8 mouse cellular contexts compared by ENCODE assay signal in genomic region chr1:66817865-66818315, GRCm38 (mm10). TPM values are rescaled to one million over a fixed set of nuclear protein-coding genes. Genes with fewer than 3 reads are reported as not detected.
DNase-seq lines count a peak whose midpoint lies in the region; ATAC-seq and TF ChIP-seq lines count a peak whose summit lies in the region.

No protein-coding gene starts in this region.

- TF ChIP-seq POLR2A in kidney, adult 2 months (IDR thresholded peaks at IDR 0.05; ENCODE audit: low read depth, low read length): no peak
- no peak for TF ChIP-seq POLR2A in embryonic fibroblast, embryonic 13.5 days (IDR thresholded peaks at IDR 0.05; ENCODE audit: low read depth, low read length)
- no peak for TF ChIP-seq POLR2A in limb, embryonic 14.5 days (IDR thresholded peaks at IDR 0.05; ENCODE audit: borderline replicate concordance, extremely low read depth, insufficient read depth, insufficient read length)
- no peak for TF ChIP-seq POLR2A in small intestine, adult 2 months (IDR thresholded peaks at IDR 0.05; ENCODE audit: low read depth, low read length)

- 1% methylated on average over 20 of the region's 20 CpGs for WGBS in kidney, adult 2 months
- WGBS in limb, embryonic 14.5 days: under 1% methylated on average over 20 of the region's 20 CpGs
- WGBS in small intestine, adult 2 months: under 1% methylated on average over 20 of the region's 20 CpGs

- no peaks in the 10 kb centered on the region for H3K36me3 ChIP-seq in kidney, adult 2 months (ENCODE audit: control insufficient read depth, insufficient read depth, low read length)
- H3K36me3 ChIP-seq in ES-E14 (ENCODE audit: control insufficient read depth, insufficient read depth, low read length, poor library complexity, severe bottlenecking): no peaks in the 10 kb centered on the region
- no peaks in the 10 kb centered on the region for H3K36me3 ChIP-seq in limb, embryonic 14.5 days (ENCODE audit: control insufficient read depth, insufficient read depth, low read length)
- no peaks in the 10 kb centered on the region for H3K36me3 ChIP-seq in small intestine, adult 2 months (ENCODE audit: control insufficient read depth, insufficient read depth, low read length)

- no peaks in the 10 kb centered on the region for H3K27me3 ChIP-seq in kidney, adult 2 months (replicated peaks; ENCODE audit: control insufficient read depth, insufficient read depth, low read length)
- no peaks in the 10 kb centered on the region for H3K27me3 ChIP-seq in limb, embryonic 14.5 days (ENCODE audit: control insufficient read depth, insufficient read depth, low read length)
- H3K27me3 ChIP-seq in small intestine, adult 2 months (ENCODE audit: control insufficient read depth, insufficient read depth, low read length): no peaks in the 10 kb centered on the region; the same call in 1 of the 2 replicates

- peaks cover 8% of the 10 kb centered on the region; the same call in 1 of the 2 replicates for H3K4me1 ChIP-seq in kidney, adult 2 months (ENCODE audit: control insufficient read depth, insufficient read depth, low read length)
- H3K4me1 ChIP-seq in ES-E14 (ENCODE audit: control insufficient read depth in 2 of 2, insufficient read depth in 2 of 2, low read length in 2 of 2, poor library complexity in 1 of 2): no peaks in the 10 kb centered on the region; a peak in 1 of 4 replicates
- H3K4me1 ChIP-seq in embryonic fibroblast, embryonic 13.5 days (ENCODE audit: control insufficient read depth, insufficient read depth, low read length): peaks cover 5% of the 10 kb centered on the region
- peaks cover 4% of the 10 kb centered on the region for H3K4me1 ChIP-seq in limb, embryonic 14.5 days (ENCODE audit: control insufficient read depth, insufficient read depth, low read length)
- H3K4me1 ChIP-seq in small intestine, adult 2 months (ENCODE audit: control insufficient read depth, insufficient read depth, insufficient read length, low read length): no peaks in the 10 kb centered on the region

- H3K4me2 ChIP-seq in limb, embryonic 14.5 days (replicated peaks; ENCODE audit: low read depth, low read length, severe bottlenecking): peak overlapping the region; percentile 60

- TF ChIP-seq CTCF in kidney, adult 2 months (conservative IDR thresholded peaks at IDR 0.05; ENCODE audit: insufficient read depth, insufficient read length, low read depth, low read length): no peak
- TF ChIP-seq CTCF in embryonic fibroblast, embryonic 13.5 days (IDR thresholded peaks at IDR 0.05; ENCODE audit: borderline replicate concordance, insufficient read depth, low read length): no peak
- no peak for TF ChIP-seq CTCF in small intestine, adult 2 months (IDR thresholded peaks at IDR 0.05; ENCODE audit: extremely low read depth, insufficient read length, insufficient replicate concordance, low read depth, low read length)

- peak overlapping the region; percentile 76 for H3K4me3 ChIP-seq in kidney, adult 2 months (ENCODE audit: insufficient read depth, low read depth, low read length)
- peak overlapping the region; percentile 75 to 80 for H3K4me3 ChIP-seq in ES-E14 (ENCODE audit: insufficient read depth in 1 of 2, low read depth in 1 of 2, low read length in 2 of 2, poor library complexity in 1 of 2, severe bottlenecking in 1 of 2)
- peak overlapping the region; percentile 58 for H3K4me3 ChIP-seq in embryonic fibroblast, embryonic 13.5 days (ENCODE audit: insufficient read depth, low read length)
- peak overlapping the region; percentile 80 for H3K4me3 ChIP-seq in limb, embryonic 14.5 days (replicated peaks; ENCODE audit: low read length)
- peak overlapping the region; percentile 92 for H3K4me3 ChIP-seq in small intestine, adult 2 months (ENCODE audit: low read depth, low read length)

- no peaks in the 10 kb centered on the region for H3K9me3 ChIP-seq in ES-E14 (ENCODE audit: control insufficient read depth, insufficient read depth, low read depth, low read length)
- H3K9me3 ChIP-seq in limb, embryonic 14.5 days (ENCODE audit: control insufficient read depth, low read length): no peaks in the 10 kb centered on the region

- peak overlapping the region; percentile 84 for H3K9ac ChIP-seq in ES-E14 (ENCODE audit: insufficient read depth, low read depth, low read length, poor library complexity, severe bottlenecking)
- H3K9ac ChIP-seq in limb, embryonic 14.5 days (ENCODE audit: low read depth, low read length, severe bottlenecking): peak overlapping the region; percentile 93

- peak overlapping the region; percentile 92 for H3K27ac ChIP-seq in kidney, adult 2 months (ENCODE audit: insufficient read depth, low read depth, low read length)
- no peak overlapping the region for H3K27ac ChIP-seq in ES-E14 (ENCODE audit: insufficient read depth, low read depth, low read length, poor library complexity, severe bottlenecking)
- H3K27ac ChIP-seq in embryonic fibroblast, embryonic 13.5 days (ENCODE audit: insufficient read depth, low read length): no peak overlapping the region
- H3K27ac ChIP-seq in limb, embryonic 14.5 days (replicated peaks; ENCODE audit: low read depth, low read length): peak overlapping the region; percentile 63; the same call in 1 of the 2 replicates
- H3K27ac ChIP-seq in small intestine, adult 2 months (ENCODE audit: insufficient read depth, low read depth, low read length): 0 out of 2 replicates have a peak overlapping the region, but pooled peaks have one; percentile 20

- DNase-seq in kidney, adult 2 months: no peak
- no peak for DNase-seq in kidney, postnatal 10 days
- DNase-seq in ES-E14 (ENCODE audit: low read depth, low spot score): no peak
- no peak for DNase-seq in limb, embryonic 14.5 days (ENCODE audit: low spot score)
- DNase-seq in cerebellum, postnatal 4 days (ENCODE audit: low spot score in 2 of 2): no peak
- no peak for DNase-seq in kidney, adult 18-20 months

- ATAC-seq in limb, embryonic 14.5 days (ENCODE audit: low FRiP score, low read depth): peak; percentile 29

- in situ Hi-C loops in ES-E14 (cut with MboI; ENCODE audit: low sequenced_read_pairs in 2 of 2, unreplicated experiment in 2 of 2): no loop called here

TF ChIP-seq in ES-E14, 5 proteins besides CTCF, POLR2A, EP300 and RAD21:
- TF ChIP-seq ZC3H11A (IDR thresholded peaks at IDR 0.05; ENCODE audit: borderline replicate concordance, low read depth, low read length): no peak
- no peak for TF ChIP-seq CHD2 (IDR thresholded peaks at IDR 0.05; ENCODE audit: low read depth, low read length)
- TF ChIP-seq MAFK (IDR thresholded peaks at IDR 0.05; ENCODE audit: insufficient read depth, low read depth, low read length): no peak
- TF ChIP-seq HCFC1 (IDR thresholded peaks at IDR 0.05; ENCODE audit: borderline replicate concordance, insufficient read depth, low read length): no peak
- no peak for TF ChIP-seq ZNF384 (IDR thresholded peaks at IDR 0.05; ENCODE audit: low read depth, low read length)

RNA-seq across cellular contexts. Expression of gene Kansl1l, which starts 0.5 kb away (rescaled TPM):
- polyA plus RNA-seq in kidney, adult 2 months (2012; rRNA removed): 8.7 and 9.7 TPM in 2 replicates
- total RNA-seq in ES-E14 (2012; rRNA removed): 3.3 and 4.7 TPM in 2 replicates
- 10.4 and 20.5 TPM in 2 replicates for polyA plus RNA-seq in embryonic fibroblast, embryonic 13.5 days (2011; ENCODE audit: insufficient read length, low read depth, missing spikeins)
- 14.8 and 16.1 TPM in 2 replicates for polyA plus RNA-seq in limb, embryonic 14.5 days (2012; rRNA removed)
- polyA plus RNA-seq in limb, embryonic 14.5 days (2014; fragmentation: Nextera tagmentation; extraction: Ambion mirVana): 15.3 and 16.1 TPM in 2 replicates
- polyA plus RNA-seq in small intestine, adult 2 months (2012; rRNA removed): 0.36 and 0.43 TPM in 2 replicates

RNA-seq across cellular contexts. Expression of gene Acadl, which starts 45.2 kb away (rescaled TPM):
- polyA plus RNA-seq in kidney, adult 2 months (2012; rRNA removed): 92.0 and 123 TPM in 2 replicates
- 4.2 and 4.9 TPM in 2 replicates for total RNA-seq in ES-E14 (2012; rRNA removed)
- 75.7 and 80.5 TPM in 2 replicates for polyA plus RNA-seq in embryonic fibroblast, embryonic 13.5 days (2011; ENCODE audit: insufficient read length, low read depth, missing spikeins)
- 20.3 and 32.4 TPM in 2 replicates for polyA plus RNA-seq in limb, embryonic 14.5 days (2012; rRNA removed)
- polyA plus RNA-seq in limb, embryonic 14.5 days (2014; fragmentation: Nextera tagmentation; extraction: Ambion mirVana): 78.7 and 86.0 TPM in 2 replicates
- 12.7 and 26.4 TPM in 2 replicates for polyA plus RNA-seq in small intestine, adult 2 months (2012; rRNA removed)

Comparison
In these comparisons a context has a peak if more than half of its experiments do, and no peak if none do; other contexts are left out.
1. H3K27ac ChIP-seq: peak in kidney, adult 2 months (single experiment), limb, embryonic 14.5 days (single experiment) and small intestine, adult 2 months (single experiment); none in ES-E14 (single experiment) and embryonic fibroblast, embryonic 13.5 days (single experiment).
2. Peak in every context shown above with its lines, with median percentiles within 50 percentile points of each other: H3K4me3 ChIP-seq.